Mouse (Mus musculus) lung, adult 2 months (tissue): ENCODE data around the gene C1s1.
"Not testable (repeated sequence)": the region's sequence is repeated elsewhere in the genome, so short reads cannot be mapped to it uniquely, and the experiment has no call there.

Source experiments
- CTCF ChIP-seq: fragments of 200-500 bp; IDR thresholded peaks from 2 replicates; pipeline ENCODE4 v1.5.1; 2011; ENCODE audit warnings: mild to moderate bottlenecking, low read length, control low read depth; ENCODE audit not compliant: insufficient read depth
- POLR2A ChIP-seq: fragments of 200-500 bp; IDR thresholded peaks from 2 replicates; pipeline ENCODE4 v1.6.1; 2011; ENCODE audit warnings: low read depth, mild to moderate bottlenecking, control low read depth, low read length, borderline replicate concordance; ENCODE audit errors: extremely low read depth

DNA sequence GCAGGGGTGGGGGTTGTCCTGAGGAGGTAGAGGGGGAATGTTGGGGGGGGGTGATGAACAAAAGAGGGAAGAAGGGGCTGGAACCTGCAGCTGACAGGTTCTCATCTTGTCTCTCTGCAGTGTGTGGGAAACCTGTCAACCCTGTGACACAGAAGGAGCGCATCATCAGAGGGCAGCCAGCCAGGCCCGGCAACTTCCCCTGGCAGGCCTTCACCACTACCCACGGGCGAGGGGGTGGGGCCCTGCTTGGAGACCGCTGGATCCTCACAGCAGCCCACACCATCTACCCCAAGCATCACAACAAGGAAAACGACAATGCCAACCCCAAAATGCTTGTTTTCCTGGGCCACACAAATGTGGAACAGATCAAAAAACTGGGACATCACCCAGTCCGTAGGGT, 20.1 kb downstream of the C1s1 start:
- not testable (repeated sequence) for TF ChIP-seq CTCF, POLR2A
